Mouse (Mus musculus) stomach, embryonic 16.5 days (tissue): ENCODE measurements around the gene Olfr477. TPM values are rescaled to one million over a fixed set of nuclear protein-coding genes. Genes with fewer than 3 reads are reported as not detected.
"Not testable (repeated sequence)": the region's sequence is repeated elsewhere in the genome, so short reads cannot be mapped to it uniquely, and the experiment has no call there.

ENCODE experiments used
- ATAC-seq: fragments of 200-750 bp; cut with Nextera tagmentation; 2 replicates; pipeline ENCODE4 v1.8.0; 2017; ENCODE audit warnings: moderate number of reproducible peaks, moderate TSS enrichment; ENCODE audit not compliant: insufficient read depth, low FRiP score
- H3K27ac ChIP-seq: fragments of 300-500 bp; sonication (generic); 2 replicates; pipeline ENCODE4 v1.5.1; 2014; ENCODE audit warnings: low read length
- H3K27me3 ChIP-seq: fragments of 300-500 bp; sonication (generic); 2 replicates; pipeline ENCODE4 v1.6.1; 2014; ENCODE audit warnings: low read length, control low read depth, mixed read lengths; ENCODE audit not compliant: control insufficient read depth, insufficient read depth
- H3K36me3 ChIP-seq: fragments of 300-500 bp; sonication (generic); 2 replicates; pipeline ENCODE4 v1.6.1; 2014; ENCODE audit warnings: low read length; ENCODE audit not compliant: control insufficient read depth, insufficient read depth
- H3K4me1 ChIP-seq: fragments of 300-500 bp; sonication (generic); 2 replicates; pipeline ENCODE4 v1.6.1; 2014; ENCODE audit warnings: low read length, control low read depth, mixed read lengths; ENCODE audit not compliant: control insufficient read depth, insufficient read depth
- H3K4me2 ChIP-seq: fragments of 300-500 bp; sonication (generic); 2 replicates; pipeline ENCODE4 v1.6.1; 2014; ENCODE audit warnings: low read depth, low read length, mixed read lengths
- H3K4me3 ChIP-seq: fragments of 300-500 bp; sonication (generic); replicated peaks from 2 replicates; pipeline ENCODE4 v1.5.1; 2014; ENCODE audit warnings: mild to moderate bottlenecking, low read length
- H3K9ac ChIP-seq: fragments of 300-500 bp; sonication (generic); 2 replicates; pipeline ENCODE4 v1.6.1; 2014; ENCODE audit warnings: low read length
- H3K9me3 ChIP-seq: fragments of 300-500 bp; sonication (generic); replicated peaks from 2 replicates; pipeline ENCODE4 v1.6.1; 2016; ENCODE audit warnings: low read length, control low read depth; ENCODE audit not compliant: control insufficient read depth
- WGBS: fragments of 180-500 bp; shearing (Covaris S2); extraction: QIAGEN DNeasy Blood & Tissue Kit; methylation state at CpG from one replicate; pipeline ENCODE4 v1.1.7; 2014; 5-methylcytosine and 5-hydroxymethylcytosine counted together
- polyA plus RNA-seq: library from polyadenylated mRNA; unstranded; fragments of >200 nt; fragmentation: Nextera tagmentation; extraction: Ambion mirVana; gene quantifications from 2 replicates; pipeline ENCODE4 v1.2.1, GENCODE M21; 2015

Gene Olfr477
- not detected in 2 replicates for polyA plus RNA-seq

- Histone ChIP-seq H3K36me3 (no peaks in the 10 kb centered on the region), H3K9me3 (no peaks in the 10 kb centered on the region), H3K27me3 (no peaks in the 10 kb centered on the region), H3K27ac (no peak within 1 kb of the TSS), H3K4me3 (no peak within 1 kb of the TSS), H3K4me2 (no peak within 1 kb of the TSS), H3K9ac (no peak within 1 kb of the TSS), H3K4me1 (no peaks in the 10 kb centered on the region)
- no peak for ATAC-seq
- 72% methylated on average over 2 of the region's 2 CpGs for WGBS
Observed at GRCm38 (mm10) chr7:107986393-107986792, at the start of gene Olfr477. Gene Olfr477 (plus strand): TSS chr7:107986693.

- not testable (repeated sequence) for H3K4me1 ChIP-seq, H3K27ac ChIP-seq, H3K9me3 ChIP-seq, ATAC-seq, H3K36me3 ChIP-seq, H3K4me2 ChIP-seq, H3K4me3 ChIP-seq, H3K9ac ChIP-seq, H3K27me3 ChIP-seq
- WGBS, result 96% methylated on average over 12 of the region's 12 CpGs
Observed at GRCm38 (mm10) chr7:107952539-107952938, 34.0 kb upstream of the Olfr477 start.

DNA sequence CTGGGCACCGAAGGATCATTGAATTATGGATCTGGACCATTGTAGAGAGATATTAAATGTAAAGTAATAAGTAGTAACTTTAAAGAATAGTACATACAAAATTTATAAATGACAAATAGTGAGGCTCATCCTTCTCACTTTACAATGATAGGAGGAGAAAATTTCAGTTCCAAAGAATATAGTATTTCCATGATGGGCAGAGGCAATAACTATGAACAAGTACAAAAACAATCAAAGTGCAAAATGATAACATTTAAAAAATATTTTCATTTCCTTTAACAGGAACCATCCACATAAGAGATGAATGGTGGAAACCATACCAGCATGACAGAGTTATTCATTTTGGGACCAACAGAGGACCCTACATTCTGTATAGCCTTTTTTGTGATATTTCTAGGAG, 32.1 kb upstream of the Olfr477 start, which contains the start of gene Olfr474:
Olfr474 (plus strand) TSS at position 301 of the 400 bp plus-strand sequence.
- H3K9me3 ChIP-seq, result no peaks in the 10 kb centered on the region
- no peak within 1 kb of the TSS for H3K4me2 ChIP-seq
- no peaks in the 10 kb centered on the region for H3K4me1 ChIP-seq
- no peak for ATAC-seq
- no peak within 1 kb of the TSS for H3K27ac ChIP-seq
- H3K27me3 ChIP-seq, result no peaks in the 10 kb centered on the region
- H3K36me3 ChIP-seq, result no peaks in the 10 kb centered on the region
- H3K4me3 ChIP-seq, result no peak within 1 kb of the TSS
- H3K9ac ChIP-seq, result no peak within 1 kb of the TSS
- 81% methylated on average over 1 of the region's 1 CpGs for WGBS

DNA sequence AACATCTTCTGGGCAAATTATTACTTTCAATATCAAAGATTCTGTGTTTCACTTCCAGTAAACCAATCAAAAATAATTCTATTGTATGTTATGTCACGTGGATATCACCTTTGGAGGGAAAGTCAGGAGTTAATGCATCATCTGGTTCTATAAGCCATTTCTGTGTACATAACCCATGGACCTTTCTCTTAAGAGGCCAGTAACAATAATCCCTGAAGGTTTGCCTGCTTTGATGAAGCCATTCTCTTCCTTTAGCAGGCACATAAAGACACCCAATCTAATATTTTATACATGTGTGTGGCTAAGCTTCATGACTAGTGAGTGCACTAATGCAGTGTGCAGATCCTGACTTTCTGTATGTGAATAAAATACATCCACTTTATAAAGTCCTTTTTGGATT, 22.0 kb upstream of the Olfr477 start, which contains the start of gene Olfr476:
Olfr476 (plus strand) TSS at position 301 of the 400 bp plus-strand sequence.
- Histone ChIP-seq H3K9ac (no peak within 1 kb of the TSS), H3K27me3 (no peaks in the 10 kb centered on the region), H3K36me3 (no peaks in the 10 kb centered on the region), H3K4me2 (no peak within 1 kb of the TSS), H3K4me1 (no peaks in the 10 kb centered on the region), H3K9me3 (no peaks in the 10 kb centered on the region), H3K27ac (no peak within 1 kb of the TSS), H3K4me3 (no peak within 1 kb of the TSS)
- no peak for ATAC-seq
- WGBS, result 42% methylated on average over 1 of the region's 1 CpGs

DNA sequence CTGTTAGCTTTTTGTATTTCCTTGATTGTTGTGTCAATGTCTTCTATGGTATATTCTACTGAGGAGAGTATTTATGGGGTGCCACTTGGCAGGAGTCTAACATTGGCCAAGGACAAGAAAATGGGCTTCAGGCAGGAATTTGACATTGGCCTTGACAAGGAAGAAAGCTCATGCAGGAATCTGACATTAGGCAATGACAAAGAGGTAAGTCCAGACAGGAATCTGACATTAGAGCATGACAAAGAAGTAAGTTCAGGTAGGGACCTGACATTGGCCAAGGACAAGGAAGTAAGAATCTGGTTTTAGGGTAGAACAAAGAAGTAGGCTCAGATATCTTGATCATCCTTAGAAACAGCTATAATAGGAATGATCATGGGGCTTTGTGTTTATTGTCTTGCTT, 27.8 kb downstream of the Olfr477 start:
- not testable (repeated sequence) for H3K4me3 ChIP-seq, H3K9ac ChIP-seq, H3K4me1 ChIP-seq, H3K27ac ChIP-seq, H3K9me3 ChIP-seq, ATAC-seq, H3K4me2 ChIP-seq, H3K36me3 ChIP-seq, H3K27me3 ChIP-seq

DNA sequence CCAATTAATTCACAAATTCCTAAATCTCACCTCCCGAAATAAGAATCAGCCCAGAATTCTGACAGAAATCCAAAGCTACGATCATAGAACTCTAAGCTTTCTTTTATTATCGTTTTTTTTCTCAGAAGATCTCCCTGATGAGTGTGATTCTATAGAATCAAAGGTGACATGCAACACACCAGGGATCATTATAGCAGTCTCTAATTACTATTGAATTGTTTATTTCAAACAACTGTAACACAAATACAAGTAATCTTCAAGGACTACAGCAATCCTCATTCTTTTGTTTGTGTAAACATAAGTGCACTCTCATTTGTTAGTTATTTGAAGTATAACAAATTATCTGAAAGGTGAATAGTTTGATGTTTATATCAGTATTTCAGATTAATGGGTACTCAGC, 47.4 kb downstream of the Olfr477 start, which contains the start of gene Olfr478:
Olfr478 (minus strand) TSS at position 101 of the 400 bp plus-strand sequence.
- Histone ChIP-seq H3K4me1 (no peaks in the 10 kb centered on the region), H3K4me2 (no peak within 1 kb of the TSS), H3K27ac (no peak within 1 kb of the TSS), H3K9ac (no peak within 1 kb of the TSS), H3K36me3 (no peaks in the 10 kb centered on the region), H3K4me3 (no peak within 1 kb of the TSS), H3K27me3 (no peaks in the 10 kb centered on the region), H3K9me3 (no peaks in the 10 kb centered on the region)
- 78% methylated on average over 3 of the region's 3 CpGs for WGBS
- no peak for ATAC-seq

Other genes with a start within 250 kb of the Olfr477 start
- gene Cyb5r2, start 228.7 kb upstream of the Olfr477 start, polyA plus RNA-seq, result 0.25 and 0.34 TPM in 2 replicates
- gene Ovch2, start 185.5 kb upstream of the Olfr477 start, polyA plus RNA-seq, result not detected in 2 replicates
- gene Olfr467, start 174.4 kb upstream of the Olfr477 start, polyA plus RNA-seq, result not detected in 2 replicates
- not detected in 2 replicates for gene Olfr469, start 161.2 kb upstream of the Olfr477 start, polyA plus RNA-seq
- not detected in 2 replicates for gene Olfr470, start 139.2 kb upstream of the Olfr477 start, polyA plus RNA-seq
- gene Olfr472, start 88.8 kb upstream of the Olfr477 start, polyA plus RNA-seq, result not detected in 2 replicates
- not detected in 2 replicates for gene Olfr473, start 56.2 kb upstream of the Olfr477 start, polyA plus RNA-seq
- not detected in 2 replicates for gene Olfr474, start 32.0 kb upstream of the Olfr477 start, polyA plus RNA-seq
- gene Olfr476, start 21.9 kb upstream of the Olfr477 start, polyA plus RNA-seq, result not detected in 2 replicates
- not detected in 2 replicates for gene Olfr478, start 47.3 kb downstream of the Olfr477 start, polyA plus RNA-seq
- not detected in 2 replicates for gene Olfr479, start 64.0 kb downstream of the Olfr477 start, polyA plus RNA-seq
- not detected in 2 replicates for gene Olfr480, start 80.7 kb downstream of the Olfr477 start, polyA plus RNA-seq
- not detected in 2 replicates for gene Olfr481, start 93.2 kb downstream of the Olfr477 start, polyA plus RNA-seq
- 0.18 and 0.24 TPM in 2 replicates for gene Olfr482, start 110.9 kb downstream of the Olfr477 start, polyA plus RNA-seq
- not detected in 2 replicates for gene Olfr483, start 114.2 kb downstream of the Olfr477 start, polyA plus RNA-seq
- not detected in 2 replicates for gene Olfr484, start 140.8 kb downstream of the Olfr477 start, polyA plus RNA-seq
- gene Olfr485, start 173.2 kb downstream of the Olfr477 start, polyA plus RNA-seq, result not detected in 2 replicates
- not detected in 2 replicates for gene Olfr486, start 186.0 kb downstream of the Olfr477 start, polyA plus RNA-seq
- gene Olfr487, start 227.9 kb downstream of the Olfr477 start, polyA plus RNA-seq, result not detected in 2 replicates